Mouse (Mus musculus) layer of hippocampus, adult 2 months (tissue): ENCODE measurements around the gene Ccdc91. TPM values are rescaled to one million over a fixed set of nuclear protein-coding genes. Genes with fewer than 3 reads are reported as not detected.
A peak's percentile ranks its signal among the peaks of the same experiment; 100 is the strongest.

Experiments used
- DNase-seq, 2 experiments: peaks; one replicate each; pipeline ENCODE4 v3.0.0; 2022; ENCODE audit warnings: low spot score in 2 of 2
- H3K27ac ChIP-seq: fragments of 200-600 bp; 2 replicates; pipeline ENCODE4 v1.8.1; 2022
- H3K4me3 ChIP-seq: fragments of 200-600 bp; 2 replicates; pipeline ENCODE4 v1.8.1; 2022; ENCODE audit warnings: mild to moderate bottlenecking
- CTCF ChIP-seq: fragments of 200-600 bp; conservative IDR thresholded peaks from 2 replicates; pipeline ENCODE4 v1.8.1; 2022; ENCODE audit warnings: antibody characterized with exemption, mild to moderate bottlenecking, moderate library complexity
- long read RNA-seq, 2 experiments: library from polyadenylated mRNA; stranded (forward); transcript quantifications; one replicate each; pipeline ENCODE4 v2.0.0; 2021; ENCODE audit warnings: borderline mapping rate in 2 of 2
- total RNA-seq, 2 experiments: library from RNA; stranded (reverse); gene quantifications; 2 replicates each; pipeline ENCODE4 v1.2.3; 2021

The Ccdc91 gene
- 10 to 100 TPM; 33.3 to 34.2 TPM for total RNA-seq
- long read RNA-seq, experiment 1, transcript Ccdc91-201 (13 exons, 2,459 nt): major isoform, 37 of 41 reads
- long read RNA-seq, experiment 1, partial matches to known transcripts: 0 of 41 reads
- long read RNA-seq, experiment 1, other reads (novel, unspliced or antisense): 4 of 41 reads
- long read RNA-seq, experiment 2, transcript Ccdc91-201 (13 exons, 2,459 nt): major isoform, 36 of 51 reads
- long read RNA-seq, experiment 2, partial matches to known transcripts: 1 of 51 reads
- long read RNA-seq, experiment 2, other reads (novel, unspliced or antisense): 14 of 51 reads

DNA sequence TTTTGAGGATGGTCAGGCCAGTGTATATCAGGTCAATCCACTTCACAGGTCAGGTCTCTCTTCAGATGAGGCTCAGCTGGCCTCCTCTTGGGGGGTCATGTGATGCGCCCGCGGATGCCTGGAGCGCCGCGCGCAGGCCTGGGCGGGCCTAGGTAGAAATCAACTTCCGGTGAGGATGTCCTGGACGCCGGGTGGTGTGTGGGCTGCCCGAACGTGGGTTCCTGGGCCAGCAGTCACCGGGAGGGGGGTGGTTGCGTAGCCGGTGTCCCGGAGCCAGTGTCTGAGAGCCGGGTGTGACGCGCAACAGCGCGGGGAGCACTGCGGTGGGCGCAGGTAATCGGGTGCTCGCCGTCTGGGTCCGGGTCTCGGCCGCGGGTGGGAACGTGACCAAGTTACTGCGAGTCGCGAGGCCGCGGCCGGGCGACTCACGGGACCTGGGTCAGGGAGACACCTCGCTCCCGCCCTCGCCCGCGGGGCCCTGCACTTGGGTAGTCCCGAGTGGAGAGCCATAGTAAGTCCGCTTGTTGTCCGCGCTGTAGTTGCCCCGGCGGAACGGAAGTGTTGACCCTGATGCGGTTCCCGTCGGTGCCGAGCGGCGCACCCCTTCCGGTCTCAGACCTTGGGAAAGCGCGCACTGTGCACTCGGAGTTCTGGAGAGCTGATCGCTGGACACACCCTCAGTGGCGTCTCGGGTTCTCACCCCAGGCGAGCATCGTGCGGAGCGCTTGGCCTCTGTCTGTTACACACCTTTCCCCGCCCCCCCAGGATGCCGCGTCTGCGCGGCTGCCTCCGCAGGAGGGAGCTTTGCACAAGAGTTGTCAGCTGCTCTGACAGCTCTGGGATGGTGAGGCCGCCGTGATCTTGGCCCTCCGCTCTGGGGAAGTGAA lies at the start of gene Ccdc91:
Gene Ccdc91, plus strand, starts transcription at position 102 of the 887 bp plus-strand sequence.
- TF ChIP-seq CTCF: peak; percentile 41
- DNase-seq: peak; percentile 77 to 87
- H3K27ac ChIP-seq: peak within 1 kb of the TSS; percentile 97
- H3K4me3 ChIP-seq: peak within 1 kb of the TSS; percentile 73

DNA sequence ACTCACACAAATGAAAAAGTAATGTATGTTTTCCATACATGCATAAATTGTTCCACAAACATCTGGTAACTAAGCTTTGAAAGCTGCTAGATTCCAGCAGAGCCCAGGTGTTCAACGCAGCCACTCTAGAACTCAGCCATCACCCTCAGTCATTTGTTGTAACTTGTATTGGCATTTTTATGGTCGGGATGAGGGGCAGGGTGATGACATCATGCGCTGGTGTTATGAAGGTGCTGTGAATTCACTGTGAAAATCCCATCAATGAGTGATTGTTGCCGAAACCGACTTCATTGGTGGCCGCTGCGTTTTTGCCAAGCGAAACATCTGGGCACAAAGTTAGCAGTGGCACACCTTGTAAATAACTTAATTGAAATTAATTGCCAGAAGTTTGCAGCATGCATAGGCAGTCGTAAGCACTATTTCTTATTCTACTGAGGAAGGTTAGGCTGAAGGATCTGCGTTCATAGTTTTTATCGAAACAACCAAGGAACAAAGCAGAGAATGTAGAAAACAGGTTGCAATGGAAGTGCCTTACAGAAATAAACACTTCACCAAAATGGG lies 48.6 kb upstream of the Ccdc91 start:
- no peak for DNase-seq
- TF ChIP-seq CTCF: no peak

DNA sequence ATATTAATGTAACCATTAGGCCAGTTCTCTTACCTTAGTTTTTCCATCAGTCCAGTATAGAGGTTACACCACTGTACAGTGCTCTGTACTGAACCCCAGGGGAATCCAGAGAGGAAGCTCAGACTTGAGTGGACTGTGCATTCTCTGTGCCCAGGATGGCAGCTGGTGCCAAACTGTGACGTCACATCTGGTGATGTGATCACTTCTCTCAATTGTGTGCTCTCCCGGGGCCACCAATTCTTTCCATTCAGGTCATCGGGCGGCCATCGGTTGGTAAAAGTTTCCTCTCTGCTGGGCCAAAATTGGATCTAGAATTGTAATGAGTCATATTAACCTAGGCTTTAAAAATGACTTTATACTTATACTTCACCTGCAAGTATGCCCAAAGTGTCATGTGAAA lies 19.9 kb upstream of the Ccdc91 start:
- H3K27ac ChIP-seq: no peak overlapping the region
- no peak for DNase-seq
- no peak overlapping the region for H3K4me3 ChIP-seq
- TF ChIP-seq CTCF: no peak

More for the DNA sequence above, 48.6 kb upstream of the Ccdc91 start:
- H3K27ac ChIP-seq: no peak overlapping the region
- H3K4me3 ChIP-seq: no peak overlapping the region

DNA sequence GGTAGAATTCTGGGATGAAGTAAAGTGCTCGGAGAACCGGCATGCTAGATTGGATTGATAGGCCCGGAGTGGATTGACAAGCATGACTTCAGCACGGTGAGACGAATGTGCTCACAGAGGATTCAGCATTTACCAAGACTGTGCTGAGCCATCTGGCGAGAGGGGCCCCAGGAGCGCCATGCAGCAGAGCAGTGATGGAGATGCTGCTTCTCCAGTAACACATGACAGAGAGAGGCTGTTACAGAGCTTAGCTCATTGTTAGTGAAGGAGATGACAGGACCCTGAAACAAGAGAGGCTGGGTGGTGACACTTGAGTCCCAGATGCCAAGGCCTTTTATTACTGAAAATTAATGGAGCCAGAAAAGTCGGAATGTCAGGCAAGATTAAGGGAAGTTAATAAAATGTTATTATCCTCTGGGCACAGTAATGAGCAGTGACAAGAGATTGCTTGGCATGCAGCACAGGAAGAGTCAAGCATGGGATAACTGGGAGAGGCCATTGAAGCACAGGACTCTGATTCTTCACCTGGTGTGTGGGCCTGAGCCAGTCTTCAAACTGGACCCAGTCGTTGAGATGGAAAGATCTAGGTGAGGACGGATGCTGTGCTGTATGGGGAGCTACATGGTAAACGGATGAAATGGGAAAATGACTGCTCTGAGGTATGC lies 16.9 kb upstream of the Ccdc91 start:
- no peak overlapping the region for H3K4me3 ChIP-seq
- no peak for TF ChIP-seq CTCF
- DNase-seq: no peak
- H3K27ac ChIP-seq: no peak overlapping the region

DNA sequence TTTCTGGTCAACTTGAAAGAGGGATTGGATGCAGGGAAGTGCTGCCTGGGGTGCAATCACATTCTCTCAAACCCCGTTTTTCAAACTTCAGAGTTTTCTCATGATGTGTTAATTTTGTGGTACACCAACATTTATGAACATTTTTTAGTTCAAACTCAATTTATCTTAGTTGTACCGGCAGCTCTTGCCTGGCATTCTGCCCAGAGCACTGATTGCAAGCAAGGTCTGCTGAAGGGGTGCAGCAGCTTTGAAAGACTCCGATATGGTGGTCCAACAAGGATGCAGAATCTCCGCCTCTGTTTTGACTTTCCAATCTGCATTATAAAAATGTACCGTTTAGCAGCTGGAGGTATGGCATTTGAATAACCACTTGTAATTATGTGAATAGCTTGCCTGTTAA lies 5.6 kb upstream of the Ccdc91 start:
- DNase-seq: no peak
- no peak for TF ChIP-seq CTCF
- Histone ChIP-seq H3K4me3 (no peak overlapping the region), H3K27ac (no peak overlapping the region)

DNA sequence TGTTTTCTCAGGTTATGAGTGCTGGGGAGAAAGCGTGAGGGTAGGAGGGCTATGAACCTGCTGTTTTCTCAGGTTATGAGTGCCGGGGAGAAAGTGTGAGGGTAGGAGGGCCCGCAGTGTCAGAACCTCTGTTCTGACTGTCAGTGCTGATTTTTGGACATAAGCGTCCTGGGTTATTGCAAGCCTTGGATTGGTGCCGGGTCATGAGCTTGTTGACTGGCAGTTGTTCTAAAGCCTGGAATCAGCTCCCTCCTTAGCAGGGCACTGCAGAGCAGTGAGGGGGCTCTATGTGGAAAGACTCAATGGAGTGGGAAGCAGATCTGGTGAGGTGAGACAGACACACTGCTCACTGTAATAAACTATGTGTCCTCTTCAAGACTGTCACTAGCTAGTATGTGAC lies 5.5 kb downstream of the Ccdc91 start:
- no peak for DNase-seq
- Histone ChIP-seq H3K4me3 (no peak overlapping the region), H3K27ac (no peak overlapping the region)
- TF ChIP-seq CTCF: no peak

DNA sequence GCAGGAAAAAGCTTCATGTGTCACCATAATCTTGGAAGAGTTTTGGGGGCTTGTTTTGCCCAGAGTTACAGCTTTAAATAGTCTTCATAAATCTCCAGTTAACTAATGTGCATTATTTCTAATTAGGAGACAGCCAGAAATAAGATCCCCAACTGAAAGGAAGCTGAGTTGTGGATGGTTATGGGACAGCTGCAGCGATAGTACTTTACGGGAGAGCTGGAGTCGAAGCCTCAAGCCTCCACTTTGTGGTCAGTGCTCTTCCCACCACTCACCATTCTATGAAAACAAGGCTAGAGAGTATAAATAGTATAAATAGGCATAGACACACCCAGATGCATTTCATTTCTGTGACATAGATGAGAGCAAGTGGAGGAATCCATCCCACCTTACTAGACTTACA lies 14.5 kb downstream of the Ccdc91 start:
- DNase-seq: no peak
- TF ChIP-seq CTCF: no peak
- H3K4me3 ChIP-seq: no peak overlapping the region
- no peak overlapping the region for H3K27ac ChIP-seq

DNA sequence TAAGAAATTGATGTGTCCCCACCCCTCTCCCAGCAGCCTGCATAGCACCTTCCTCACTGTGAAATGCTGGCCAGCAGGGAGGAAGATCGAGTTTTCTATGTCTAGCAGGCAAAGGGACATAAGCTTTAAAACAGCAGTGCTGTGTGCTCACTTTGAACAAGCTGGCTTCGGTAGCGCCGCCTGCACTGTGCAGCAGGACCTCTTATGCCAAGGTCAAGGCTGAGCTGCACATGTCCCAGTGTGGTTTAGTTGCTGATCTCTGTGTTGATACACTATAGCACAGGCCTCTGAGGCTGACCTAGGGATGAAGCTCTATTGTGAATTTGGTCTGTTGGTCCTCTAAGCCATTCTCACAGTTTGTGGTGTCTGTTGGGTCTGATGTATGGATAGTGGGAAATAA lies 16.9 kb downstream of the Ccdc91 start:
- Histone ChIP-seq H3K27ac (no peak overlapping the region), H3K4me3 (no peak overlapping the region)
- DNase-seq: no peak
- no peak for TF ChIP-seq CTCF

DNA sequence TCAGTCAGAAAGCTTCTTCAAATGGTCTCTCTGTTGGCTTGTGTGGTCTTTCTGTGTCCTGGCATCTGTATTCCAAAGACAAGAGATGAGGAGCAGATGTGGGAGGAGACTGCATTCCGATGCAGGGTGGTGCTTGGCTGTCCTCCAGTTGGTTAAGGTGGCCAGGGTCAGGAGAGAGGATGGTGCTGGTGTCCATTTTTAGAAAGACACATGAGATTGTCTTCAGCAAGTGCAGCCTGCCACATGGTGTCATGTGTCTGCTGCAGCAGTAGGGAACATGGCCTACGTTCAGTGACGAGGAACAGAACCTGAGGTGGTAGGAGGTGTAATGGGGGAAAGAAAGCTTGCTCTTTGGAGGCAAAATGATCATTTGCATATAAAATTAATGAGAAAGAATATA lies 25.8 kb downstream of the Ccdc91 start:
- TF ChIP-seq CTCF: no peak
- no peak for DNase-seq
- no peak overlapping the region for H3K27ac ChIP-seq

DNA sequence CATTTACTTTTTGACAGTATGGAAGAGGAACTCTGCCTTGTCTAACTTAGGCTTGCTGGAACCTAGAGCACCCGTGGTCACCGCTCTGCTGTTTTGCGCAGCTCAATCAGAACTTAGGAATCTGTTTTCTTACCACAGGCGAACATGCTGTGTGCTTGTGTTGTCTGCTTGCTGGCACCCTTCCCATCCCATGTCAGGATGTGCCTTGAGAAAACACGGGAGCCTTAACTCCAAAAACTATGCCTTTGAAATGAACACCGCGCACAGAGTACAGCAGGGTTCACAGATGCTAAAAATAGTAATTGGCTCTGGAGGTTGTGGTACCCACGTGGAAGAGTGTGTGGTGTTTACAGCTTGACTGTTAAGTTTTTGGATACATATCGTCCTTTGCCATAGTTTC lies 30.4 kb downstream of the Ccdc91 start:
- no peak for DNase-seq
- Histone ChIP-seq H3K4me3 (peak overlapping the region; percentile 10; the same call in 1 of the 2 replicates), H3K27ac (no peak overlapping the region)
- TF ChIP-seq CTCF: no peak

More for the DNA sequence above, 25.8 kb downstream of the Ccdc91 start:
- H3K4me3 ChIP-seq: no peak overlapping the region

DNA sequence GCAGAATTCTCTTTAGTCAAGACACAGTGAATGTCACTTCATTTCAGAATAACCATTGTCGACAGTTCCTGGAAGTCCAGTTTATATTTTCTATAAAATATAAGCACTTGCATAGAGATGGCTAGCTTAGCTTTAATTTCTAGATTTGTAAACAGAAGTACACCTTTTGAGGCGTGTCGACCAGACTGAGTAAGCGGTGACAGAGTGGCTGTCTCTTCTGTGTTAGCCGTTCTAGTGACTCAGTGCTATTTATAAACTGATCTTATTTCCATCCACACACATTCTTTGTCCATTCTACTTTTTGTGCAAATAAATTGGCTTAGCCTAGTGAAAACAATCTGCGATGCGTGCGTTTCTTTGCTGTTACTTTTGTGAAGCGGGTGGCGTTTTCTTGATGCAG lies 30.9 kb downstream of the Ccdc91 start:
- DNase-seq: no peak
- no peak overlapping the region for H3K27ac ChIP-seq
- peak overlapping the region; percentile 10; the same call in 1 of the 2 replicates for H3K4me3 ChIP-seq
- no peak for TF ChIP-seq CTCF

DNA sequence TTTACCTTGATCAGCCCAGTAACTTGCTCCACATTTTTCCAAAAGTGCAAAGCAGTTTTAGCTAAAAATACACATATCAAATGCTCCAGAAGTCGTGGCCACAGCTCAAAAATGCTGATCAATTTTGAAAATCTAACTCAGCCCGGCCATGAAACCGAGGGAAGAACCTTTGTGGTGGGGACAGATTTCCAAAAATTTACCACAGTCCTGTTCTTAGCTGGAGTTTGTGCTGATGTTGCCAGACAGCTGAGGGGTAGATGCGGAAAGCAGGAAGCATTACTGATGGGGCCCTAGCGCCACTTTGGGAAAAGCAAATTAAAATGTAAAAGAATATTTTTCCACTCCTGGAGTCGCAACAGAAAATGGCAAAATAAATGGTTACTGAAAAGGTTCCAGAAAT lies 31.6 kb downstream of the Ccdc91 start:
- Histone ChIP-seq H3K4me3 (no peak overlapping the region), H3K27ac (no peak overlapping the region)
- TF ChIP-seq CTCF: no peak
- no peak for DNase-seq

DNA sequence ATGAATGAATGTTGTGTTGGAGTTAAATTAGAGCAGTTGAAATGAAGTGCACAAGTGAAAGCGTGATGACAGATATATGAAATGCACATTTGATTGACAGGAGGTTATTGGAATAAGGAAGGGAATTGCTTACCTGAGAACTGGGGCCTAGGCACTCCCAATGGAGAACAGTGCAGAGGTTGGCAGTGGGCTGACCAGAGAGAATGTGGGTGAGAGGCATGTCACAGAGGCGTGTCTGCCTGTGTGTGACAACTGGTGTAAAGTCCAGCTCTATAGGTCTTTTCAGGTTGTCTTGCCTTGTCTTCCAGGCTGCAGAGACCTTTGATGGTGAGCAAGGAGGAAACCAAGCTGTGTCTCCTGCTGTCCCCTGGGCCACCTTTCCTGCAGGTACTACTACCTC lies 34.9 kb downstream of the Ccdc91 start:
- Histone ChIP-seq H3K4me3 (no peak overlapping the region), H3K27ac (no peak overlapping the region)
- no peak for TF ChIP-seq CTCF
- DNase-seq: no peak
